Comparison of ENCODE assay signal across 9 mouse cellular contexts in genomic region chr6:140300470-140301145, GRCm38 (mm10).
DNase-seq lines count a peak whose midpoint lies in the region; ATAC-seq and TF ChIP-seq lines count a peak whose summit lies in the region.
"Had no signal": no experiment of that assay in that cellular context is flagged by ENCODE, and none has a peak within 500 bp of the region (broad histone marks: within the 10 kb centered on the region; RNA-seq: fewer than 3 reads in every experiment).

No protein-coding gene starts in this region.

- peak; percentile 43 for DNase-seq in retina, postnatal 1 day
- no peak for DNase-seq in retina, embryonic 14.5 days (ENCODE audit: low spot score)
- peak; percentile 18 for DNase-seq in embryo, embryonic 9.5 days (ENCODE audit: extremely low spot score)
- peak; percentile 89 for DNase-seq in liver, adult 2 months (ENCODE audit: extremely low read depth, low read depth, low spot score)
- DNase-seq in ovary, postnatal 10 days (ENCODE audit: low spot score): peak; percentile 44
- no peak for DNase-seq in urinary bladder, postnatal 25 days (ENCODE audit: low spot score)
- DNase-seq in B cell, adult 2 months: no peak

- TF ChIP-seq CTCF in liver, adult 2 months (IDR thresholded peaks at IDR 0.05; ENCODE audit: low read depth, low read length): no peak

- H3K27me3 ChIP-seq in hindbrain, embryonic 12.5 days: no peaks in the 10 kb centered on the region
- H3K27me3 ChIP-seq in liver, adult 2 months (ENCODE audit: control insufficient read depth, insufficient read depth, low read length): no peaks in the 10 kb centered on the region
- H3K27me3 ChIP-seq: embryonic facial prominence, embryonic 12.5 days had no signal

- 48% methylated on average over 7 of the region's 7 CpGs for WGBS in hindbrain, embryonic 12.5 days
- 11% methylated on average over 7 of the region's 7 CpGs for WGBS in liver, adult 2 months

- H3K79me2 ChIP-seq in liver, adult 2 months (ENCODE audit: control insufficient read depth, insufficient read depth, low read length): no peaks in the 10 kb centered on the region

- ATAC-seq in hindbrain, embryonic 12.5 days (ENCODE audit: low FRiP score): peak; percentile 41; the same call in 1 of the 2 replicates

- H3K27ac ChIP-seq in hindbrain, embryonic 12.5 days: no peak overlapping the region
- peak overlapping the region; percentile 29; the same call in 1 of the 2 replicates for H3K27ac ChIP-seq in liver, adult 2 months (replicated peaks; ENCODE audit: insufficient read depth, low read depth, low read length)
- H3K27ac ChIP-seq: embryonic facial prominence, embryonic 12.5 days had no signal

- H3K9ac ChIP-seq in hindbrain, embryonic 12.5 days: no peak overlapping the region
- H3K9ac ChIP-seq in liver, adult 2 months (ENCODE audit: low read depth, low read length): no peak overlapping the region
- H3K9ac ChIP-seq: embryonic facial prominence, embryonic 12.5 days had no signal

- no peaks in the 10 kb centered on the region for H3K36me3 ChIP-seq in hindbrain, embryonic 12.5 days
- H3K36me3 ChIP-seq in liver, adult 2 months (ENCODE audit: control insufficient read depth, insufficient read depth, low read length): no peaks in the 10 kb centered on the region
- H3K36me3 ChIP-seq: embryonic facial prominence, embryonic 12.5 days had no signal

- TF ChIP-seq POLR2A in liver, adult 2 months (IDR thresholded peaks at IDR 0.05; ENCODE audit: extremely low read depth, insufficient read depth, low read length): no peak

- H3K4me1 ChIP-seq in hindbrain, embryonic 12.5 days: peaks cover 9% of the 10 kb centered on the region
- peaks cover 11% of the 10 kb centered on the region; the same call in 1 of the 2 replicates for H3K4me1 ChIP-seq in liver, adult 2 months (ENCODE audit: control insufficient read depth, insufficient read depth, low read length)
- H3K4me1 ChIP-seq: embryonic facial prominence, embryonic 12.5 days had no signal

- no peak overlapping the region for H3K4me3 ChIP-seq in hindbrain, embryonic 12.5 days
- no peak overlapping the region for H3K4me3 ChIP-seq in liver, adult 2 months (ENCODE audit: insufficient read depth, low read depth, low read length)
- H3K4me3 ChIP-seq: embryonic facial prominence, embryonic 12.5 days had no signal

- no peak overlapping the region for H3K4me2 ChIP-seq in hindbrain, embryonic 12.5 days (replicated peaks)
- H3K4me2 ChIP-seq: embryonic facial prominence, embryonic 12.5 days had no signal

- H3K9me3 ChIP-seq in hindbrain, embryonic 12.5 days (replicated peaks): no peaks in the 10 kb centered on the region
- H3K9me3 ChIP-seq: embryonic facial prominence, embryonic 12.5 days had no signal

Comparison
In these comparisons a context has a peak if more than half of its experiments do, and no peak if none do; other contexts are left out.
1. DNase-seq: peak in retina, postnatal 1 day (single experiment), embryo, embryonic 9.5 days (single experiment), liver, adult 2 months (single experiment) and ovary, postnatal 10 days (single experiment); none in retina, embryonic 14.5 days (single experiment), urinary bladder, postnatal 25 days (single experiment) and B cell, adult 2 months (0 of 2).